Mouse (Mus musculus) intestine, postnatal 0 days (tissue): ENCODE measurements around the gene Zbtb38. TPM values are rescaled to one million over a fixed set of nuclear protein-coding genes. Genes with fewer than 3 reads are reported as not detected.
A peak's percentile ranks its signal among the peaks of the same experiment; 100 is the strongest.

Experiments
- ATAC-seq: fragments of 200-750 bp; cut with Nextera tagmentation; 2 replicates; pipeline ENCODE4 v1.8.0; 2017; ENCODE audit warnings: mild to moderate bottlenecking, moderate TSS enrichment, moderate library complexity
- H3K27ac ChIP-seq: fragments of 300-500 bp; sonication (generic); 2 replicates; pipeline ENCODE4 v1.5.1; 2014; ENCODE audit warnings: mild to moderate bottlenecking, low read depth, low read length, moderate library complexity
- H3K27me3 ChIP-seq: fragments of 300-500 bp; sonication (generic); replicated peaks from 2 replicates; pipeline ENCODE4 v1.6.1; 2014; ENCODE audit warnings: low read length, mixed read lengths; ENCODE audit not compliant: control insufficient read depth, insufficient read depth
- H3K36me3 ChIP-seq: fragments of 300-500 bp; sonication (generic); 2 replicates; pipeline ENCODE4 v1.6.1; 2014; ENCODE audit warnings: mild to moderate bottlenecking, moderate library complexity; ENCODE audit not compliant: control insufficient read depth, insufficient read depth
- H3K4me1 ChIP-seq: fragments of 300-500 bp; sonication (generic); replicated peaks from 2 replicates; pipeline ENCODE4 v1.6.1; 2014; ENCODE audit warnings: antibody characterized with exemption, low read length, mixed read lengths; ENCODE audit not compliant: control insufficient read depth, insufficient read depth
- H3K4me2 ChIP-seq: fragments of 300-500 bp; sonication (generic); replicated peaks from 2 replicates; pipeline ENCODE4 v1.6.1; 2014; ENCODE audit warnings: low read depth, mild to moderate bottlenecking, moderate library complexity
- H3K4me3 ChIP-seq: fragments of 300-500 bp; sonication (generic); 2 replicates; pipeline ENCODE4 v1.5.1; 2014; ENCODE audit warnings: low read depth, low read length
- H3K9ac ChIP-seq: fragments of 300-500 bp; sonication (generic); 2 replicates; pipeline ENCODE4 v1.6.1; 2014; ENCODE audit warnings: mild to moderate bottlenecking, low read depth, low read length
- H3K9me3 ChIP-seq: fragments of 300-500 bp; sonication (generic); 2 replicates; pipeline ENCODE4 v1.6.1; 2016; ENCODE audit warnings: mixed run types; ENCODE audit not compliant: control insufficient read depth
- CTCF ChIP-seq: sonication (generic); IDR thresholded peaks from 2 replicates; pipeline ENCODE4 v1.5.1; 2016; ENCODE audit warnings: low read depth, mild to moderate bottlenecking, control low read depth, antibody characterized with exemption, moderate library complexity
- WGBS: fragments of 180-500 bp; shearing (Covaris S2); extraction: QIAGEN DNeasy Blood & Tissue Kit; methylation state at CpG from one replicate; pipeline ENCODE4 v1.1.7; 2014; 5-methylcytosine and 5-hydroxymethylcytosine counted together
- polyA plus RNA-seq: library from polyadenylated mRNA; unstranded; fragments of >200 nt; fragmentation: Nextera tagmentation; extraction: Ambion mirVana; gene quantifications from 2 replicates; pipeline ENCODE4 v1.2.1, GENCODE M21; 2015

The Zbtb38 gene
- polyA plus RNA-seq, 1 experiment from 2014 or later = 18.5 TPM

GRCm38 (mm10) chr9:96738563-96739355 is 13.9 kb downstream of the Zbtb38 start:
- Histone ChIP-seq H3K9ac (no peak overlapping the region), H3K4me3 (no peak overlapping the region), H3K27me3 (no peaks in the 10 kb centered on the region), H3K9me3 (no peaks in the 10 kb centered on the region), H3K27ac (no peak overlapping the region), H3K4me2 (no peak overlapping the region), H3K4me1 (no peaks in the 10 kb centered on the region), H3K36me3 (no peaks in the 10 kb centered on the region; the same call in 1 of the 2 replicates)
- no peak for ATAC-seq
- WGBS = 89% methylated on average over 13 of the region's 13 CpGs
- no peak for TF ChIP-seq CTCF

GRCm38 (mm10) chr9:96735946-96736345 is 16.7 kb downstream of the Zbtb38 start:
- Histone ChIP-seq H3K4me3 (no peak overlapping the region), H3K27ac (no peak overlapping the region), H3K9ac (no peak overlapping the region), H3K9me3 (no peaks in the 10 kb centered on the region), H3K36me3 (no peaks in the 10 kb centered on the region), H3K27me3 (no peaks in the 10 kb centered on the region), H3K4me2 (no peak overlapping the region), H3K4me1 (no peaks in the 10 kb centered on the region)
- no peak for ATAC-seq
- WGBS = 59% methylated on average over 4 of the region's 4 CpGs
- no peak for TF ChIP-seq CTCF

GRCm38 (mm10) chr9:96733425-96733717 is 19.3 kb downstream of the Zbtb38 start:
- Histone ChIP-seq H3K36me3 (no peaks in the 10 kb centered on the region), H3K27ac (no peak overlapping the region), H3K9ac (no peak overlapping the region), H3K9me3 (no peaks in the 10 kb centered on the region), H3K4me1 (no peaks in the 10 kb centered on the region), H3K4me3 (no peak overlapping the region), H3K27me3 (no peaks in the 10 kb centered on the region), H3K4me2 (peak overlapping the region; percentile 32)
- 98% methylated on average over 4 of the region's 4 CpGs for WGBS
- ATAC-seq = no peak
- no peak for TF ChIP-seq CTCF

- H3K9me3 ChIP-seq = no peaks in the 10 kb centered on the region
- no peaks in the 10 kb centered on the region for H3K27me3 ChIP-seq
- no peak overlapping the region for H3K27ac ChIP-seq
- no peak for ATAC-seq
- H3K9ac ChIP-seq = no peak overlapping the region
- peak overlapping the region; percentile 32 for H3K4me2 ChIP-seq
- H3K4me1 ChIP-seq = no peaks in the 10 kb centered on the region
- H3K36me3 ChIP-seq = no peaks in the 10 kb centered on the region
- no peak for TF ChIP-seq CTCF
- 66% methylated on average over 17 of the region's 17 CpGs for WGBS
- H3K4me3 ChIP-seq = no peak overlapping the region
Measured at GRCm38 (mm10) chr9:96732644-96733424, 19.8 kb downstream of the Zbtb38 start.

DNA sequence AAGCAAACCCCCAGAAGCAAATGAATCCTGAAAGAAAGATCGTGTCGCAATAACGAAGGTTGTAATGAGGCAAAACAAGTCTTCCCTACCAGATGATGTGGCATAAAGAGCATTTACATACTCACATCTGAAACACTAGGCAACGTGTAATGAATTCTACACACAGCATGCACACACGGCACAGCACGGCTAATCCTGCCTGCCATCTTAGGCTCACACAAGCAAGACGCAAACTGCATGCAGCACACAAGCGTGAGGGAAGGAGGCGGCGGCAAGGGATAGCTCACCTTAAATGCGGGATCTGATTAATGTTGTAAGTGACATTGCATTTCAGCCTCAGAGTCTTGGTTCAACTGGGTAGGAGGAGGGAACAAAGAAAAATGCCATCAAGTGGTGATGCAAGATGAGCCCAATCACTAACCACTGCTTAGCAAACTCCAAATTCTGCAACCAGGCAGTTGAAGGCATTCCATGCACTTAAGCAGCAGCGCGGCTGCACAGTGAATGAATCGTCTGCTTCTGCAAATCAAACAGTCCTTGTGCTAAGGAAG is 20.6 kb downstream of the Zbtb38 start:
- no peak overlapping the region for H3K9ac ChIP-seq
- WGBS = 55% methylated on average over 14 of the region's 14 CpGs

More for the DNA sequence above, 20.6 kb downstream of the Zbtb38 start:
- H3K4me3 ChIP-seq = no peak overlapping the region
- no peaks in the 10 kb centered on the region for H3K36me3 ChIP-seq
- peak overlapping the region; percentile 25 for H3K4me2 ChIP-seq
- TF ChIP-seq CTCF = no peak
- no peak overlapping the region for H3K27ac ChIP-seq
- no peaks in the 10 kb centered on the region for H3K9me3 ChIP-seq
- ATAC-seq = no peak
- H3K4me1 ChIP-seq = no peaks in the 10 kb centered on the region
- no peaks in the 10 kb centered on the region for H3K27me3 ChIP-seq
